Mouse (Mus musculus) heart, adult 9 months (tissue): Measurements from ENCODE around the gene Zfp414.

Source experiments
- DNase-seq, 2 experiments: peaks; one replicate each; pipeline ENCODE4 v3.0.0; 2022; ENCODE audit warnings: low spot score in 2 of 2

The Zfp414 gene

GRCm38 (mm10) chr17:33649781-33650475 is 21.0 kb downstream of the Zfp414 start:
- DNase-seq, result no peak

GRCm38 (mm10) chr17:33666813-33667212 is 37.9 kb downstream of the Zfp414 start:
- no peak for DNase-seq

DNA sequence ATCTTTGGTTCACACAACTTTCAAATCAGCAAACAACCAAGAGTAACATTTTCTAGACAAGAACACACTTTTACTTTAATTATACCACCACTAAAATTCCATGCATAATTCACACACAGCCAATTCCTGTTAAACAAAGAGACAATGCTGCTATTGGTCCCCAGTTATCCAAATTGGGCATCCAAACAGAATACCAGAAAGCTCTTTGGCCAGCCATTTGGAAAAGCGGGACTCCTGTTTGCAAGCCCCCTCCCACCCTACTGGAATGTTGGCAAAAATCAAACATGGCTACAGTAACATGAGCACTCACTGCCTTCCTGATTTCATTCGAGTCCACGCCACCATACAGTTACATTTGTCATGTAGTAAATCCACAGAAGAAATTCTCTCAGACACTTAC is 40.8 kb downstream of the Zfp414 start:
- DNase-seq, result no peak

DNA sequence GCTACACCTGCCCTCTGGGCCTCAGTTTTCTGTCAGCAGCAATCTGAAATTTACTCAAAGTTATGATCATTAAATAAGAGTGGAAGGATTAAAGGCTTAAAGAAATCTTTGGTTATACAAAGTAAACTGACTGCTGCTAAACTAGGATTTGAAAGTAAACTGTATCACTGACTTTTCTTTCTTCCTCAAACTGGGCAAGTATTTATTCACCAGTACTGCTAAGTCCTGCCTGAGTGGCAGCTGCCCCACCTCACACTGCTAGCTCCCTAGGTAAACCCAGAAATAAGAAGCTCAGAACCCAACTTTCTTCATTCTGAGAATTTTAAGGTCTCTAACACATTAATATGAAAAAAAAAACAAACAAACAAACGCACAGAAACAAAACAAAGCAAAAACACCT is 44.9 kb downstream of the Zfp414 start:
- DNase-seq, result no peak

DNA sequence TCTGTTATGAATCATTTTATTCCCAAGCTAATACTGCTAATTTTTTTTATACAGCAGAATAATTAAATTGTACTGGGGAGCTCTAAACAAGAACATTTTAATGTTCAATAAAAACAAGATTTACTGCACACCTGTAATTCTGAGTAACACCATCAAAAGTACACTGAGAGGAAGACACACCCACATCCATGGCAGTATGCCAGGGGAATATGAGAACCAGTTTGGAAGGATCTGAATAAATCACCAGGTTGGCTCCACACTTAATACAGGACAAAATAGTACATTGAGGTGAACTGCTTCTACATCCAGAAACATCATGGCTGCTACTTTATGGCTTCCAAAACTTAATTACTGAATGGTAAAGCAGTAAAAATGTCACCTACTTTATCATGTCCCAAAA is 46.6 kb downstream of the Zfp414 start:
- peak; percentile 12 to 26 for DNase-seq

DNA sequence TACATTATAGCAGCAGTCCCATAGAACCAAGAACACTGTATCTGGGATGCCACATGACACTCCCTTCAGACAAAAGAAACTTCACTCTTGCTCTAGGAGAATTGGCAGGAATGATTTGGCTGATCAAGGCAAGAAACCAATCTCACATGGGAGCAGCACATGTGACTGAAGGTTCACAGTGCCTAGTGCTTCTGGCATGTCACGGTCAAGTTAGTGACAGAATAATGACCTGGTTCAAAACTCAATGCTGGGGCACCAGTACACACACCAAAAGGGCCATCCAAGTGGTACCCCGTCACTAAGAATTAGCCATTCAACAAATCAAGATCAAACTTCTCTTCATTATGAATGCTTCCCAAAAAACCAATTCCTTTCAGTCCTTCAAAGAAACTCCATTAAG is 47.2 kb downstream of the Zfp414 start:
- DNase-seq, result no peak

DNA sequence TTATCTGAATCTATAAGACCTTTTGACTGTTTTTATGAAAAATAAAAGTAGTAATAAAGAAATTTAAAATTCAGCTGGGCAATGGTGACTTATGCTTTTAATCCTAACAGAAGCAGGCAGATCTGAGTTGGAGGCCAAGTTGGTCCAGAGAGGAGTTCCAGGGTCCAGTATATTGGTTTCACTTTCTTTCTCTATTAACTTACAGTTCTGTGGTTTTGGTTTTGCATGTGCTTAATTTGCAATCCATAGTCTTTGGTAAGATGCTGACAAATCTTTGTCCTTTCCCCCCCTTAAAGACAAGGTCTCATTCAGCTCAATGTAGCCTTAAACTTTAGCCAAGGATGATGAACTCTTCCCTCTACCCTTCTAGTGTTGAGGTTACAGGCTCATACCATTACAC is 49.9 kb downstream of the Zfp414 start:
- no peak for DNase-seq
